Mouse (Mus musculus) liver, postnatal 0 days (tissue): ENCODE measurements around the gene Lamtor1. TPM values are rescaled to one million over a fixed set of nuclear protein-coding genes. Genes with fewer than 3 reads are reported as not detected.

Experiments used
- ATAC-seq: fragments of 200-750 bp; cut with Nextera tagmentation; 2 replicates; pipeline ENCODE4 v1.8.0; 2017; ENCODE audit warnings: mild to moderate bottlenecking, moderate library complexity
- DNase-seq: peaks from one replicate; pipeline ENCODE4 v3.0.0-alpha.2; 2016
- H3K27ac ChIP-seq: fragments of 300-500 bp; sonication (generic); 2 replicates; pipeline ENCODE4 v1.5.1; 2014; ENCODE audit warnings: antibody characterized with exemption, moderate library complexity, mild to moderate bottlenecking, low read depth
- H3K27me3 ChIP-seq: fragments of 300-500 bp; sonication (generic); 2 replicates; pipeline ENCODE4 v1.6.1; 2014; ENCODE audit warnings: low read length, control low read depth, mixed read lengths; ENCODE audit not compliant: insufficient read depth
- H3K36me3 ChIP-seq: fragments of 300-500 bp; sonication (generic); replicated peaks from 2 replicates; pipeline ENCODE4 v1.6.1; 2014; ENCODE audit warnings: mild to moderate bottlenecking, control low read depth, low read length, moderate library complexity, mixed read lengths; ENCODE audit not compliant: insufficient read depth
- H3K4me1 ChIP-seq: fragments of 300-500 bp; sonication (generic); 2 replicates; pipeline ENCODE4 v1.6.1; 2014; ENCODE audit warnings: antibody characterized with exemption, mild to moderate bottlenecking, control low read depth; ENCODE audit not compliant: insufficient read depth
- H3K4me2 ChIP-seq: fragments of 300-500 bp; sonication (generic); 2 replicates; pipeline ENCODE4 v1.6.1; 2014; ENCODE audit warnings: low read depth, mild to moderate bottlenecking, low read length, moderate library complexity, mixed read lengths
- H3K4me3 ChIP-seq: fragments of 300-500 bp; sonication (generic); 2 replicates; pipeline ENCODE4 v1.5.1; 2014; ENCODE audit warnings: low read depth, low read length
- H3K9ac ChIP-seq: fragments of 300-500 bp; sonication (generic); replicated peaks from 2 replicates; pipeline ENCODE4 v1.6.1; 2014; ENCODE audit warnings: mild to moderate bottlenecking, moderate library complexity
- H3K9me3 ChIP-seq: fragments of 300-500 bp; sonication (generic); 2 replicates; pipeline ENCODE4 v1.6.1; 2016; ENCODE audit warnings: mild to moderate bottlenecking, control low read depth, low read length, mixed read lengths
- CTCF ChIP-seq: sonication (generic); IDR thresholded peaks from 2 replicates; pipeline ENCODE4 v1.5.1; 2016; ENCODE audit warnings: antibody characterized with exemption, low read depth
- EP300 ChIP-seq: IDR thresholded peaks from 2 replicates; pipeline ENCODE4 v1.6.1; 2016; ENCODE audit warnings: antibody characterized with exemption, low read depth, mild to moderate bottlenecking
- whole genome bisulfite sequencing: fragments of 180-500 bp; shearing (Covaris S2); extraction: QIAGEN DNeasy Blood & Tissue Kit; methylation state at CpG from one replicate; pipeline ENCODE4 v1.1.7; 2014; ENCODE audit not compliant: insufficient replicate concordance; 5-methylcytosine and 5-hydroxymethylcytosine counted together
- polyA plus RNA-seq: library from polyadenylated mRNA; unstranded; fragments of >200 nt; fragmentation: Nextera tagmentation; extraction: Ambion mirVana; gene quantifications from 2 replicates; pipeline ENCODE4 v1.2.1, GENCODE M21; 2015

The Lamtor1 gene
- polyA plus RNA-seq, 1 experiment from 2014 or later: 62.2 TPM

- no peak for DNase-seq
- no peak for ATAC-seq
Observed at GRCm38 (mm10) chr7:101866491-101867265, 39.0 kb upstream of the Lamtor1 start.

GRCm38 (mm10) chr7:101867482-101867881 is 38.2 kb upstream of the Lamtor1 start:
- 72% methylated on average over 4 of the region's 4 CpGs for WGBS
- TF ChIP-seq CTCF: no peak
- TF ChIP-seq EP300: no peak
- DNase-seq: no peak
- no peaks in the 10 kb centered on the region for H3K4me1 ChIP-seq
- H3K4me3 ChIP-seq: no peak overlapping the region
- no peaks in the 10 kb centered on the region for H3K36me3 ChIP-seq
- no peak overlapping the region for H3K27ac ChIP-seq
- no peak overlapping the region for H3K4me2 ChIP-seq
- no peak overlapping the region for H3K9ac ChIP-seq
- ATAC-seq: no peak
- H3K27me3 ChIP-seq: no peaks in the 10 kb centered on the region
- no peaks in the 10 kb centered on the region for H3K9me3 ChIP-seq

More at GRCm38 (mm10) chr7:101866491-101867265, 39.0 kb upstream of the Lamtor1 start:
- WGBS: 80% methylated on average over 11 of the region's 11 CpGs
- Histone ChIP-seq H3K4me2 (no peak overlapping the region), H3K4me3 (no peak overlapping the region), H3K4me1 (no peaks in the 10 kb centered on the region), H3K27ac (no peak overlapping the region), H3K36me3 (no peaks in the 10 kb centered on the region), H3K9ac (no peak overlapping the region), H3K27me3 (no peaks in the 10 kb centered on the region), H3K9me3 (no peaks in the 10 kb centered on the region)
- TF ChIP-seq CTCF (no peak), EP300 (no peak)

GRCm38 (mm10) chr7:101868241-101869162 is 37.2 kb upstream of the Lamtor1 start:
- ATAC-seq: no peak
- no peaks in the 10 kb centered on the region for H3K36me3 ChIP-seq
- H3K4me2 ChIP-seq: no peak overlapping the region
- no peaks in the 10 kb centered on the region for H3K9me3 ChIP-seq
- no peak overlapping the region for H3K4me3 ChIP-seq
- no peaks in the 10 kb centered on the region for H3K27me3 ChIP-seq
- WGBS: 73% methylated on average over 13 of the region's 13 CpGs
- H3K27ac ChIP-seq: no peak overlapping the region
- TF ChIP-seq CTCF (no peak), EP300 (no peak)
- H3K9ac ChIP-seq: no peak overlapping the region
- no peak for DNase-seq
- H3K4me1 ChIP-seq: no peaks in the 10 kb centered on the region

GRCm38 (mm10) chr7:101869163-101869500 is 36.6 kb upstream of the Lamtor1 start:
- ATAC-seq (no peak), DNase-seq (no peak)
- Histone ChIP-seq H3K4me2 (no peak overlapping the region), H3K27me3 (no peaks in the 10 kb centered on the region), H3K4me1 (no peaks in the 10 kb centered on the region), H3K27ac (no peak overlapping the region), H3K4me3 (no peak overlapping the region), H3K36me3 (no peaks in the 10 kb centered on the region), H3K9ac (no peak overlapping the region), H3K9me3 (no peaks in the 10 kb centered on the region)
- 83% methylated on average over 7 of the region's 7 CpGs for WGBS
- TF ChIP-seq EP300 (no peak), CTCF (no peak)

GRCm38 (mm10) chr7:101870629-101871028 is 35.1 kb upstream of the Lamtor1 start, which contains the start of gene Folr1:
Gene Folr1 (minus strand): TSS chr7:101870788.
- Histone ChIP-seq H3K4me2 (no peak within 1 kb of the TSS), H3K27me3 (no peaks in the 10 kb centered on the region)
- 50% methylated on average over 2 of the region's 2 CpGs for WGBS

DNA sequence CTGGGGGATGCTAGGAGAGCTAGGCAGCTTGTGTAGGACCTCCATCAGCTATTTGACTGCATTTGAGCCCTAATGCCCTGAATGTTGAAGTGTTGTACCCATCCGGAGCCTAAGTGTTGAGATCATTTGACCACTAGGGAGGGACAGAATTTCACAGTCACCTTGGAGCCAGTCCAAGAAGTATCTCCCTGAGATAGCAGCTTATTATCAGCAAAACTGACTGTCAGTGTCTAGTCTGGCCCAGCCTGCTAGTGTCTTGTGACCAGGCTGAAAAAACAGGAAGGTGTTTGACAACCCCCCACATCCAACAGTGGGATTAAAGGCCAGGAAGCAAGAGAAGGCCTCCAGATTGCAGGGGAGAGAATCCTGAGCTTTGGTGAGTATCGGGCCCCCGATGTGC is 34.4 kb upstream of the Lamtor1 start:
- Histone ChIP-seq H3K4me3 (no peak overlapping the region), H3K9ac (no peak overlapping the region), H3K27me3 (no peaks in the 10 kb centered on the region), H3K4me1 (no peaks in the 10 kb centered on the region), H3K36me3 (no peaks in the 10 kb centered on the region), H3K9me3 (no peaks in the 10 kb centered on the region), H3K27ac (0 out of 2 replicates have a peak overlapping the region, but pooled peaks have one; percentile 4), H3K4me2 (no peak overlapping the region)
- WGBS: 49% methylated on average over 3 of the region's 3 CpGs
- DNase-seq (no peak), ATAC-seq (peak; percentile 27; the same call in 1 of the 2 replicates)
- peak; percentile 18; the same call in 1 of the 2 replicates for TF ChIP-seq CTCF
- no peak for TF ChIP-seq EP300

More at GRCm38 (mm10) chr7:101870629-101871028, 35.1 kb upstream of the Lamtor1 start, which contains the start of gene Folr1:
- no peaks in the 10 kb centered on the region for H3K9me3 ChIP-seq
- no peak within 1 kb of the TSS for H3K4me3 ChIP-seq
- H3K4me1 ChIP-seq: no peaks in the 10 kb centered on the region
- H3K27ac ChIP-seq: 0 out of 2 replicates have a peak within 1 kb of the TSS, but pooled peaks have one; percentile 4
- ATAC-seq (no peak), DNase-seq (no peak)
- no peaks in the 10 kb centered on the region for H3K36me3 ChIP-seq
- H3K9ac ChIP-seq: no peak within 1 kb of the TSS
- no peak for TF ChIP-seq EP300
- TF ChIP-seq CTCF: no peak
